Mouse (Mus musculus) forebrain, embryonic 14.5 days (tissue): ENCODE data around the gene Dpf3. TPM values are rescaled to one million over a fixed set of nuclear protein-coding genes. Genes with fewer than 3 reads are reported as not detected.
A peak's percentile ranks its signal among the peaks of the same experiment; 100 is the strongest.

Source experiments
- ATAC-seq: fragments of 200-750 bp; cut with Nextera tagmentation; 2 replicates; pipeline ENCODE4 v1.8.0; 2017; ENCODE audit warnings: mild to moderate bottlenecking, moderate library complexity
- DNase-seq: peaks from one replicate; pipeline ENCODE4 v3.0.0-alpha.2; 2015; ENCODE audit warnings: low spot score
- H3K27ac ChIP-seq: fragments of 300-500 bp; sonication (generic); 2 replicates; pipeline ENCODE4 v1.5.1; 2014; ENCODE audit warnings: low read depth, mild to moderate bottlenecking, control low read depth, low read length, moderate library complexity
- H3K27me3 ChIP-seq: fragments of 300-500 bp; sonication (generic); replicated peaks from 2 replicates; pipeline ENCODE4 v1.6.1; 2014; ENCODE audit warnings: low read length, control low read depth, mixed read lengths; ENCODE audit not compliant: control insufficient read depth, insufficient read depth
- H3K36me3 ChIP-seq: fragments of 300-500 bp; sonication (generic); 2 replicates; pipeline ENCODE4 v1.6.1; 2014; ENCODE audit warnings: low read length, control low read depth; ENCODE audit not compliant: control insufficient read depth, insufficient read depth
- H3K4me1 ChIP-seq: fragments of 300-500 bp; sonication (generic); 2 replicates; pipeline ENCODE4 v1.6.1; 2014; ENCODE audit warnings: antibody characterized with exemption, low read length, control low read depth; ENCODE audit not compliant: control insufficient read depth, insufficient read depth
- H3K4me2 ChIP-seq: fragments of 300-500 bp; sonication (generic); 2 replicates; pipeline ENCODE4 v1.6.1; 2014; ENCODE audit warnings: mild to moderate bottlenecking, control low read depth, low read length
- H3K4me3 ChIP-seq: fragments of 300-500 bp; sonication (generic); 2 replicates; pipeline ENCODE4 v1.5.1; 2014; ENCODE audit warnings: low read depth, low read length, control low read depth
- H3K9ac ChIP-seq: fragments of 300-500 bp; sonication (generic); 2 replicates; pipeline ENCODE4 v1.6.1; 2014; ENCODE audit warnings: mild to moderate bottlenecking, low read length, control low read depth, moderate library complexity
- H3K9me3 ChIP-seq: fragments of 300-500 bp; sonication (generic); replicated peaks from 2 replicates; pipeline ENCODE4 v1.6.1; 2016; ENCODE audit warnings: low read length, control low read depth, mixed read lengths; ENCODE audit not compliant: control insufficient read depth
- WGBS: fragments of 180-500 bp; shearing (Covaris S2); extraction: QIAGEN DNeasy Blood & Tissue Kit; methylation state at CpG from one replicate; pipeline ENCODE4 v1.1.7; 2014; 5-methylcytosine and 5-hydroxymethylcytosine counted together
- polyA plus RNA-seq: library from polyadenylated mRNA; unstranded; fragments of >200 nt; fragmentation: Nextera tagmentation; extraction: Ambion mirVana; gene quantifications from 2 replicates; pipeline ENCODE4 v1.2.1, GENCODE M21; 2014

The Dpf3 gene
- polyA plus RNA-seq, 1 experiment from 2014 or later = 7.8 TPM

DNA sequence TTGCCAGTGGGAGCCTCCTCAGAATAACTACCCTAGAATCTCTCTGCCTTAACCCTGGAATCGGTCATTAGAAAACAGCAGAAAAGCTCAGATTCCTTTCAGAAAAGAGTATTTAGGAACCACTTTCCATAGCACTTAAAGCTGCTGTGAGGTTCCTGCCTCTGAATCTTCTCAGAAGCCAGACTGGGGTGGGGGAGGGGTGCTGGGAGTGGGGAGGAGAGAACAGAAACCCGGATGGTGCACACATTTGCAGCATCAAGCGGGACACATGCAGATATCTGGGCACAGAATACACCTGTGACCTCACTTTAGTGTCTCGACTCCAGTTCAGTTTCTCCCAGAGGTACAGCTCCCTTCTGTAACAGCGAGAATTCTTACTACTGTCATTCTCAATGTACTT lies 23.1 kb upstream of the Dpf3 start:
- H3K4me3 ChIP-seq = no peak overlapping the region
- no peak overlapping the region for H3K9ac ChIP-seq
- no peak for DNase-seq
- H3K36me3 ChIP-seq = no peaks in the 10 kb centered on the region
- H3K4me2 ChIP-seq = no peak overlapping the region
- H3K4me1 ChIP-seq = peaks cover 15% of the 10 kb centered on the region
- 84% methylated on average over 5 of the region's 5 CpGs for WGBS
- H3K9me3 ChIP-seq = no peaks in the 10 kb centered on the region
- no peaks in the 10 kb centered on the region for H3K27me3 ChIP-seq
- no peak overlapping the region for H3K27ac ChIP-seq
- ATAC-seq = no peak

DNA sequence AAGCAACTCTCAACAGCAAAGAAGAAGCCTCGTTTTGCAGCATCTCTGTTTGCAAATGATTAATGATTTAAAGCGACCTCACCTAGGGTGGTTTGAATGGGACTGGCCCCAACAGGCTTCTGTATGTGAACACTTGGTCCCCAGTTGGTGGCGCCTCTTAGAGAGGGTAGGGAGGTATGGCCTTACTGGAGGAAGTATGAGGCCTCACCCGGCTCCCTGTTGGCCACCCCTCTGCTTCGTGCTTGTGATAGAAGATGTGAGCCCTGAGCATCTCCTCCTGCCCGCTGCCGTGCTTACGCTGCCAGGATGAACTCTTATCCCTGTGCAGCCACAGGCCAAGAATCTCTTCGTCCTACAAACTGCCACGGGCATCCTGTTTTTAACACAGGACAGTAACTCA lies 19.0 kb upstream of the Dpf3 start:
- no peak overlapping the region for H3K9ac ChIP-seq
- no peak overlapping the region for H3K4me3 ChIP-seq
- no peak for DNase-seq
- H3K27ac ChIP-seq = no peak overlapping the region
- no peaks in the 10 kb centered on the region for H3K4me1 ChIP-seq
- no peak for ATAC-seq
- H3K27me3 ChIP-seq = no peaks in the 10 kb centered on the region
- no peaks in the 10 kb centered on the region for H3K9me3 ChIP-seq
- H3K36me3 ChIP-seq = no peaks in the 10 kb centered on the region
- WGBS = 80% methylated on average over 10 of the region's 10 CpGs
- H3K4me2 ChIP-seq = no peak overlapping the region

DNA sequence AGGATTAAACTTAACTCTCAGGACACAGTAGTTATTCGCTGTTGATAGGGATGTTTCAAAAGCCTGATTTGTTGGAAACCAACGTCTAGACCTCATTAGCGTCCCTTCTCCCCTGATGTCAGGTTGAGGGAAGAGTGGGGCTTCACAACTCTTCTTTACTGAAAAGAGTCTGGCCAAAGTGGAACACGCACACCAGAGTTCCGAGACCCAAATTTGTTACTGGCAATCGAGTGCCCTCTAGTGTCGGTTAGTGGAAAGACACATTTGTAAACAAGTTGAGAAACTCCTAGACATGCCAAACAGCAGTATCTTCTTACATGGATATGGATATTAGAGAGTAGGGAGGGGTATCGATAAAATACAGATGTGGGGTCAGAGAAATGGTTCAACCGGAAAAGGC lies 14.7 kb upstream of the Dpf3 start:
- 4% methylated on average over 9 of the region's 9 CpGs for WGBS
- Histone ChIP-seq H3K4me2 (no peak overlapping the region), H3K27me3 (no peaks in the 10 kb centered on the region), H3K9me3 (no peaks in the 10 kb centered on the region), H3K36me3 (no peaks in the 10 kb centered on the region), H3K4me1 (no peaks in the 10 kb centered on the region), H3K27ac (no peak overlapping the region), H3K4me3 (no peak overlapping the region), H3K9ac (no peak overlapping the region)
- ATAC-seq (peak; percentile 54; the same call in 1 of the 2 replicates), DNase-seq (peak; percentile 91)

DNA sequence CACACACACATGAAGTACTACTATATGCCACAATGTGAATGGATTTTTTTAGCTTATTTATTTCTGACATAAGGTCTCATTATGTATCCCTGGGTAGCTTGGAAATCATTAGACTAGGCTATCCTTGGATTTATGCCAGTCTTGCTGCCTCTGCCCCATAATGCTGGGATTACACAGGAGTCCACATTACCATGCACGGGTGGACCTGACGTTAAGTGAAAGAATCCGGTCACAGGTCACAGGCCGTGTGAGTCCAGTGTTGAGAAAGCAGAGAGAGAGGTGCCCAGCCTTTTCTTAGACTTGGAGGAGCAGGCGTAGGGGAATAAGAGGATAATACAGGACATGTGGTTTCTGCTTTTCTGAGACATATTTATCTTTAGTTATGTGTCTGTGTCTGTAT lies 11.7 kb upstream of the Dpf3 start:
- Histone ChIP-seq H3K36me3 (no peaks in the 10 kb centered on the region), H3K4me3 (no peak overlapping the region), H3K27me3 (no peaks in the 10 kb centered on the region), H3K4me2 (no peak overlapping the region), H3K27ac (no peak overlapping the region), H3K4me1 (no peaks in the 10 kb centered on the region), H3K9me3 (no peaks in the 10 kb centered on the region), H3K9ac (no peak overlapping the region)
- no peak for DNase-seq
- WGBS = 76% methylated on average over 5 of the region's 5 CpGs
- ATAC-seq = no peak

DNA sequence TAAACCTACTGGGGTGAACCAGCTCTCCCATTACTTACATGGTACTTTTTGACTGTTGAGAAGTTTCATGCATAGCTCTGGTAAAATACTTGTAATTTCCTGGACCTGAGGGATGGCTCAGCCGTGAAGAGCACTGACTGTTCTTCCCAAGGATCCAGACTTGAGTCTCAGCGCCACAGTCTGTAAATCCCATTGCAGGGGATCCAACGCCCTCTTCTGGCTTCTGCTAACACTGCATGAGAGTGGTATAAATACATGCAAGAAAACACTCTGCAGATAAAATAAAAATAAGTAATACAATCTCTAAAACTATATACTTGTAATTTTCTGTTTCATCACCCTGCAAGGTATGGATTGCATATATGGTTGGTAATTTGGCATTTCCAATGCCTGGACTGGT lies 10.4 kb upstream of the Dpf3 start:
- no peak for DNase-seq
- Histone ChIP-seq H3K27me3 (no peaks in the 10 kb centered on the region), H3K9ac (no peak overlapping the region), H3K27ac (no peak overlapping the region), H3K4me3 (no peak overlapping the region), H3K4me2 (no peak overlapping the region), H3K4me1 (no peaks in the 10 kb centered on the region), H3K9me3 (no peaks in the 10 kb centered on the region), H3K36me3 (no peaks in the 10 kb centered on the region)
- ATAC-seq = no peak
- 83% methylated on average over 3 of the region's 3 CpGs for WGBS

GRCm38 (mm10) chr12:83496736-83497135 lies 9.2 kb upstream of the Dpf3 start:
- Histone ChIP-seq H3K9me3 (no peaks in the 10 kb centered on the region), H3K36me3 (no peaks in the 10 kb centered on the region), H3K27ac (no peak overlapping the region), H3K4me1 (no peaks in the 10 kb centered on the region), H3K9ac (no peak overlapping the region), H3K27me3 (no peaks in the 10 kb centered on the region), H3K4me2 (no peak overlapping the region), H3K4me3 (no peak overlapping the region)
- DNase-seq = no peak
- no peak for ATAC-seq
- 66% methylated on average over 6 of the region's 6 CpGs for WGBS

GRCm38 (mm10) chr12:83496336-83496735 lies 8.8 kb upstream of the Dpf3 start:
- Histone ChIP-seq H3K36me3 (no peaks in the 10 kb centered on the region), H3K27me3 (no peaks in the 10 kb centered on the region), H3K4me3 (no peak overlapping the region), H3K4me2 (no peak overlapping the region), H3K27ac (no peak overlapping the region), H3K9ac (no peak overlapping the region), H3K4me1 (no peaks in the 10 kb centered on the region), H3K9me3 (0 out of 2 replicates have a peak, but pooled peaks cover 3% of the 10 kb centered on the region)
- DNase-seq (no peak), ATAC-seq (no peak)
- 68% methylated on average over 4 of the region's 4 CpGs for WGBS

DNA sequence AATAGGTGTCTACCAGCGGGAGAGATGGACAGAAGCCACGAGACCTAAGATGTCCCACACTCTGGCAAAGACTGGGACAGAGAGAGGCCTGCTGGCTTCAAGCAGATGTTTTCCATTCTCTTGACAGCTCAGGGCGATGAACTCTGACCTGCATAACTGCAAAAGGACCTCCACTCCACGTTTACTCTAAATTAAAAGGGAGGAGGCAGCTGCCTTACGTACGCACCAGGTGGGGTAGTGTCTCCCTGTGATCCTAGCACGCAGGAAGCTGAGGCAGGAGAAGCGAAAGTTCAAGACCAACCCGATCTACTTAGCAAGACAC lies 8.4 kb upstream of the Dpf3 start:
- H3K4me3 ChIP-seq = no peak overlapping the region
- no peak overlapping the region for H3K4me2 ChIP-seq
- no peak overlapping the region for H3K27ac ChIP-seq
- H3K27me3 ChIP-seq = no peaks in the 10 kb centered on the region
- H3K9me3 ChIP-seq = 0 out of 2 replicates have a peak, but pooled peaks cover 5% of the 10 kb centered on the region
- H3K36me3 ChIP-seq = no peaks in the 10 kb centered on the region
- ATAC-seq (no peak), DNase-seq (no peak)
- 79% methylated on average over 9 of the region's 9 CpGs for WGBS
- H3K4me1 ChIP-seq = no peaks in the 10 kb centered on the region
- H3K9ac ChIP-seq = no peak overlapping the region

DNA sequence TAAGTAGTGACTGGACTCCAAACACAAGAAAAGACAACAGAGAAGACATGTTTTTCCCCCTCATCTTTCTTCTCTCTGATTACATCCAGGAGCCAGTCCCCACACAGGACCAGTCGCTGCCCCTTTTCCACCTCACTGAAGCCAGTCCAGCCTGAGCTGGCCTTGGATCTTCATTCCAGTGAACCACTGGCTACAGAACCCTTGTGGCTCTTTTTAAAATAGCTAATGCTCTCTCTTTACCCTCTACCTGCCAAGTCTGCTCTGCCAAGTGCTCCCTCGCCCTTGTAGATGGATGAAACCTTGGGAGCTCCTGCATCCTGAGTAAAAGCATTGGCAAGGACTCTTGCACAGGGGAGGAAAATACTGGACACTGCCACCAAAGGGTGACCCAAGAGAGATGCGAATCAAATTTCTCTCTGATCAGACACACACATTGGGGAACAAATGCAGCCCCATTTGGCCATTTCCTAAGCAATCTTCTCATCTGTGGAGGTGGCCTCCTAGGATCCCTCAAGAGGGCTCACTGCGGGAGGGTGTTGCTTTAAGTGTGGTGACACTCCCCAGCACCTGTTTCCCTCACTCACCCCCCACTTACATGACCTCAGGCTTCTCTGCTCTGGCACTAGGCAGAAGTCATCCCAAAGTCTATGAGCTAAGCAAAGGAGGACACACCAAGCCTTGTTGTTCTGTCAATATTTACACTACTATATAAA lies 7.9 kb upstream of the Dpf3 start:
- no peak overlapping the region for H3K9ac ChIP-seq
- ATAC-seq = no peak
- no peak overlapping the region for H3K4me2 ChIP-seq
- H3K4me3 ChIP-seq = no peak overlapping the region
- H3K36me3 ChIP-seq = no peaks in the 10 kb centered on the region
- 0 out of 2 replicates have a peak, but pooled peaks cover 5% of the 10 kb centered on the region for H3K9me3 ChIP-seq
- 76% methylated on average over 4 of the region's 4 CpGs for WGBS
- no peaks in the 10 kb centered on the region for H3K4me1 ChIP-seq
- H3K27ac ChIP-seq = no peak overlapping the region
- H3K27me3 ChIP-seq = no peaks in the 10 kb centered on the region
- DNase-seq = no peak
